Mouse (Mus musculus) liver, adult 2 months (tissue): ENCODE results near the gene Ttc39b. TPM values are rescaled to one million over a fixed set of nuclear protein-coding genes. Genes with fewer than 3 reads are reported as not detected.

Experiments
- DNase-seq: peaks from one replicate; pipeline ENCODE4 v3.0.0-alpha.2; 2011; ENCODE audit warnings: low read depth, low spot score; ENCODE audit errors: extremely low read depth
- H3K27ac ChIP-seq: fragments of 200-500 bp; replicated peaks from 2 replicates; pipeline ENCODE4 v1.5.1; 2012; ENCODE audit warnings: low read depth, mild to moderate bottlenecking, control low read depth, inconsistent platforms, low read length; ENCODE audit not compliant: insufficient read depth
- H3K27me3 ChIP-seq: fragments of 200-500 bp; 2 replicates; pipeline ENCODE4 v1.6.1; 2012; ENCODE audit warnings: mild to moderate bottlenecking, moderate library complexity, low read length, inconsistent platforms; ENCODE audit not compliant: control insufficient read depth, insufficient read depth
- H3K36me3 ChIP-seq: fragments of 200-500 bp; 2 replicates; pipeline ENCODE4 v1.6.1; 2012; ENCODE audit warnings: low read length, inconsistent platforms; ENCODE audit not compliant: control insufficient read depth, insufficient read depth
- H3K4me1 ChIP-seq: fragments of 200-500 bp; 2 replicates; pipeline ENCODE4 v1.6.1; 2011; ENCODE audit warnings: low read length; ENCODE audit not compliant: control insufficient read depth, insufficient read depth
- H3K4me3 ChIP-seq: fragments of 200-500 bp; 2 replicates; pipeline ENCODE4 v1.5.1; 2011; ENCODE audit warnings: low read depth, mild to moderate bottlenecking, control low read depth, low read length, moderate library complexity; ENCODE audit not compliant: insufficient read depth
- H3K79me2 ChIP-seq: fragments of 200-500 bp; 2 replicates; pipeline ENCODE4 v1.6.1; 2012; ENCODE audit warnings: inconsistent platforms, mild to moderate bottlenecking, low read length, moderate library complexity; ENCODE audit not compliant: control insufficient read depth, insufficient read depth
- H3K9ac ChIP-seq: fragments of 200-500 bp; 2 replicates; pipeline ENCODE4 v1.6.1; 2012; ENCODE audit warnings: low read depth, mild to moderate bottlenecking, control low read depth, inconsistent platforms, low read length
- CTCF ChIP-seq: fragments of 200-500 bp; IDR thresholded peaks from 2 replicates; pipeline ENCODE4 v1.5.1; 2011; ENCODE audit warnings: low read depth, low read length, control low read depth
- POLR2A ChIP-seq: fragments of 200-500 bp; IDR thresholded peaks from 2 replicates; pipeline ENCODE4 v1.6.1; 2011; ENCODE audit warnings: low read length, control low read depth; ENCODE audit not compliant: insufficient read depth; ENCODE audit errors: extremely low read depth
- WGBS: fragments of 180-500 bp; shearing (Covaris S2); methylation state at CpG from one replicate; pipeline ENCODE4 v1.1.7; 2018; 5-methylcytosine and 5-hydroxymethylcytosine counted together
- polyA plus RNA-seq: library from polyadenylated mRNA; depleted of rRNA; stranded (reverse); fragments of >200 nt; gene quantifications from 2 replicates; pipeline ENCODE4 v1.2.3, GENCODE M21; 2012
- total RNA-seq: library from RNA; depleted of rRNA; stranded (reverse); fragments of >200 nt; gene quantifications from 2 replicates; pipeline ENCODE4 v1.2.3, GENCODE M21; 2014

Gene Ttc39b
- total and polyA plus RNA-seq, 2 experiments, result 6.7 to 21.0 TPM

GRCm38 (mm10) chr4:83213752-83214151 is 110.3 kb downstream of the Ttc39b start:
- 72% methylated on average over 6 of the region's 6 CpGs for WGBS
- H3K27me3 ChIP-seq, result no peaks in the 10 kb centered on the region
- TF ChIP-seq POLR2A, result no peak
- TF ChIP-seq CTCF, result no peak
- H3K36me3 ChIP-seq, result no peaks in the 10 kb centered on the region
- no peak overlapping the region for H3K4me3 ChIP-seq
- DNase-seq, result no peak
- H3K4me1 ChIP-seq, result no peaks in the 10 kb centered on the region
- no peak overlapping the region for H3K9ac ChIP-seq
- no peaks in the 10 kb centered on the region for H3K79me2 ChIP-seq
- no peak overlapping the region for H3K27ac ChIP-seq

DNA sequence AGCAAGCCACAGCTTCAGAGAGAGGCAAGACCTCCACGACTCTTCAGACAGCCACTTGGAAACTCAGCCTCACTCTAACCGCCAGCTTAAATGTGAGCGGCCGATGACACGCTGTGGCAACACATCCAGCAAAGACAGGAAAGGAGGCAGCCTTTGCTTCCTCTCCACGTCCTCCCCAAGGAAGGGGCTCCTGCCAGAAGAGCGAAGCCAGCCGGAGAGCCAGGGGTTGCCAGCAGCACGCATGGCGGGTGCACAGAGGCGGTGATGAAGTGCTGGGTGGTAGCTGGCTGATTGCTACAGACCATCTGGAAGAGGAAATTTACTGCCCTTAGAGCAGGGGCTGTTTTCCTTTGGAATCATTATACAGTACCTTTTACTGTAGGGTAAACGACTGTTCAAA is 112.3 kb downstream of the Ttc39b start:
- Histone ChIP-seq H3K27ac (no peak overlapping the region), H3K36me3 (no peaks in the 10 kb centered on the region), H3K27me3 (no peaks in the 10 kb centered on the region), H3K4me1 (no peaks in the 10 kb centered on the region), H3K9ac (no peak overlapping the region), H3K79me2 (no peaks in the 10 kb centered on the region), H3K4me3 (no peak overlapping the region)
- TF ChIP-seq POLR2A (no peak), CTCF (no peak)
- no peak for DNase-seq
- 68% methylated on average over 12 of the region's 12 CpGs for WGBS

DNA sequence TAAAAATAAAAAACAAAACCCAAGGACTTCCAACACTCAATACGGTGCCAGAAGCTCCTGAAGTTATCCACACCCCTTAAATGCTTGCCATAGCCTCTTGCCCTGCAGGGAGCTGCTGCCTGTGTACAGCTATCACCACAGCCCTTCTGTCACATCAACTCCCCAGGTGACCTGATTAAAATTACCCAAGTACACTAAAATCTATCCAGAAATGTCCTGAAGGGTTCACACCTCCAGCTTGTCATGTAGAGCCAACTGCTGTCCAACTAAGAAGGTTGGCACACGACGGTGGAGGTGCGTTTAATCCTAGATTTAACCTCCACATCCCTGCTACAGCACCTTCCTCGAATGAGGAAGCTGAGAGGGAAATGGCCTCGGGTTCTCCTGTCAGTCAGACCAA is 113.6 kb downstream of the Ttc39b start:
- H3K27ac ChIP-seq, result no peak overlapping the region
- H3K4me3 ChIP-seq, result no peak overlapping the region
- H3K27me3 ChIP-seq, result no peaks in the 10 kb centered on the region
- DNase-seq, result no peak
- no peaks in the 10 kb centered on the region for H3K79me2 ChIP-seq
- no peaks in the 10 kb centered on the region for H3K4me1 ChIP-seq
- no peak overlapping the region for H3K9ac ChIP-seq
- 82% methylated on average over 6 of the region's 6 CpGs for WGBS
- no peaks in the 10 kb centered on the region for H3K36me3 ChIP-seq
- TF ChIP-seq CTCF (no peak), POLR2A (no peak)

DNA sequence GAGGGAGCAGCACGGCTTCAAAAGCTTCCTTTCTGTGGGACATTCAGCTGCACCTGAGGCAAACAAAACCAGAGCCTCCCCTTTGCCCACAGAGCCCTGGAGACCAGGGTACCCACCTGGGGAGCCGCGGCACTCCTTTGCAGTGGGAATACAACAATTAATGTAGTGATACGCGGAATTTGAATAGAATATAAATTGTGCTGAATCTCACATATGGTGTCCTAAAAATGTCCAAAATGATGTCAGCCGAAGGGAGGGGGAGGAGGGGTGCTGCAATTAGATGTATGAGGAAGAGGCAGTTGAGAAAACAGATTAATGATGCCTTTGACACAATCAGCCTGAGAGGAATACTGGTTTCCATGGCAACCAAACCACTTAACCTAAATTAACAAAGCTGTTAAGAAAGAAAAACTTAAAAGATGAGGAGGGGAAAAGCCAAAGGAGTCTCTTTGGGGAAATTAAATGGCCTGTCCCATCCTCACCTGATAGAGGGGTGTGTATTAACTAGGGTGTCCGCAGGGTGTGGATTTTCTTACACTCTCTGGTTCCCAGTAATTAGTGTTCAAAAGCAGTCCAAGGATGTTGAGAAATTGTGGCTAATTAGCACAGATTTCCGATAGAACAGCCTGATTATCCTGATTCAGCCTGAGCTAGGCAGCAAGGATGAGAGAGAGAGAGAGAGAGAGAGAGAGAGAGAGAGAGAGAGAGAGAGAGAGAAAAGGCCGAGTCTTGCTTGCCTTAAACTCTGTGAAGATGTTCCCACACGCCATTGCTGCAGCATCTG is 117.1 kb downstream of the Ttc39b start:
- Histone ChIP-seq H3K27ac (no peak overlapping the region), H3K9ac (no peak overlapping the region), H3K4me1 (no peaks in the 10 kb centered on the region), H3K79me2 (no peaks in the 10 kb centered on the region), H3K36me3 (no peaks in the 10 kb centered on the region), H3K4me3 (no peak overlapping the region), H3K27me3 (no peaks in the 10 kb centered on the region)
- DNase-seq, result no peak
- TF ChIP-seq POLR2A (no peak), CTCF (no peak)
- WGBS, result 63% methylated on average over 10 of the region's 10 CpGs

DNA sequence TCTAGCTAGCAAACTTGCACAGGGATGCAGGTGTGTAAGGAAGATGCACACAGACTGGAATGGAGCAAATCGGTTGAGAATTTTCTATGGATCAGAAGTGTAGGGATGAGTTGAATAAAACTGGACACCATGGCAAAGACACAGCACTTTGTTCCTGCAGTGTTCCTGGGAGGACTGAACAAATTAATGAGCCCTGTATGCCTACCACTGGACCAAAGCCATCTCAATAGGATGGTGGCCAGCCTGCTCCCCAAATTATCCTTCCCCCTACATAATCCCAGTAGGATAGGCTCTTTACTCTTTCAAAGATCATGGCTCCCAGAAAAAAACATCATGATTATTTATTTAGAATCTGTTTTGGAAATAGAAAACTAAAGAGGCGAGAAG is 117.6 kb downstream of the Ttc39b start:
- Histone ChIP-seq H3K36me3 (no peaks in the 10 kb centered on the region), H3K27ac (no peak overlapping the region)

DNA sequence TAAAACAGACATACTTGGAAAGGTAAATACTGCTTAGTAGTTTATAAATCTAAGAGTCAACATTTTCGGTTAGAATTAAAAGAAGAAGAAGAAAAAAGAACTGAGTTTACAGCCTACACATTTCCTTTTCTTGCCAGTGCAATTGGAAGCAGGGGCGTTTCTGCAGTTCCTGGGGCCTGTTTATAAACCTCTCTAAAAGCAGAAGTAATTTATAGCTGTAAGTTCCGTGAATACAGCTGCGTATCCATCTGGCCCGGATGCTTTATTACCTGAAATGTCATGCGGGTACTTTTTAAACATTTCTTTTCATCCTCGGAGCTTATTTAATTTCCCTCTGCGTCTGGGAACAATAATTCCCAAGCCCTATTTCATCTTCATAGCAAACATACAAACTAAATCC is 124.7 kb downstream of the Ttc39b start:
- Histone ChIP-seq H3K36me3 (no peaks in the 10 kb centered on the region), H3K9ac (no peak overlapping the region), H3K79me2 (no peaks in the 10 kb centered on the region), H3K4me1 (no peaks in the 10 kb centered on the region), H3K4me3 (no peak overlapping the region), H3K27me3 (no peaks in the 10 kb centered on the region), H3K27ac (no peak overlapping the region)
- TF ChIP-seq CTCF, result no peak
- no peak for DNase-seq
- 84% methylated on average over 8 of the region's 8 CpGs for WGBS

More for the DNA sequence above, 117.6 kb downstream of the Ttc39b start:
- H3K79me2 ChIP-seq, result no peaks in the 10 kb centered on the region
- DNase-seq, result no peak
- H3K4me1 ChIP-seq, result no peaks in the 10 kb centered on the region
- no peaks in the 10 kb centered on the region for H3K27me3 ChIP-seq
- no peak overlapping the region for H3K9ac ChIP-seq
- TF ChIP-seq POLR2A, result no peak
- no peak for TF ChIP-seq CTCF
- H3K4me3 ChIP-seq, result no peak overlapping the region
- 90% methylated on average over 2 of the region's 2 CpGs for WGBS
